Mouse (Mus musculus) small intestine, adult 2 months (tissue): ENCODE measurements around the gene Lin52. TPM values are rescaled to one million over a fixed set of nuclear protein-coding genes. Genes with fewer than 3 reads are reported as not detected.

ENCODE experiments used
- H3K27ac ChIP-seq: fragments of 200-500 bp; 2 replicates; pipeline ENCODE4 v1.5.1; 2012; ENCODE audit warnings: low read depth, low read length, control low read depth, inconsistent platforms; ENCODE audit not compliant: insufficient read depth
- H3K27me3 ChIP-seq: fragments of 200-500 bp; 2 replicates; pipeline ENCODE4 v1.6.1; 2012; ENCODE audit warnings: mild to moderate bottlenecking, moderate library complexity, low read length, inconsistent platforms; ENCODE audit not compliant: control insufficient read depth, insufficient read depth
- H3K36me3 ChIP-seq: fragments of 200-500 bp; 2 replicates; pipeline ENCODE4 v1.6.1; 2012; ENCODE audit warnings: mild to moderate bottlenecking, low read length, control low read depth, inconsistent platforms; ENCODE audit not compliant: control insufficient read depth, insufficient read depth
- H3K4me1 ChIP-seq: fragments of 200-500 bp; 2 replicates; pipeline ENCODE4 v1.6.1; 2012; ENCODE audit warnings: low read length, inconsistent platforms, mixed read lengths; ENCODE audit not compliant: control insufficient read depth, insufficient read depth, insufficient read length
- H3K4me3 ChIP-seq: fragments of 200-500 bp; 2 replicates; pipeline ENCODE4 v1.5.1; 2012; ENCODE audit warnings: low read depth, mild to moderate bottlenecking, control low read depth, inconsistent platforms, low read length, moderate library complexity
- CTCF ChIP-seq: fragments of 200-500 bp; IDR thresholded peaks from 2 replicates; pipeline ENCODE4 v1.5.1; 2012; ENCODE audit warnings: low read depth, mild to moderate bottlenecking, control low read depth, inconsistent platforms, low read length, moderate library complexity, mixed read lengths; ENCODE audit not compliant: insufficient replicate concordance, insufficient read length; ENCODE audit errors: extremely low read depth
- POLR2A ChIP-seq: fragments of 200-500 bp; IDR thresholded peaks from 2 replicates; pipeline ENCODE4 v1.6.1; 2012; ENCODE audit warnings: low read depth, mild to moderate bottlenecking, control low read depth, inconsistent platforms, low read length, moderate library complexity
- whole genome bisulfite sequencing: fragments of 180-500 bp; shearing (Covaris S2); methylation state at CpG from one replicate; pipeline ENCODE4 v1.1.7; 2018; 5-methylcytosine and 5-hydroxymethylcytosine counted together
- polyA plus RNA-seq: library from polyadenylated mRNA; depleted of rRNA; stranded (reverse); fragments of >200 nt; gene quantifications from 2 replicates; pipeline ENCODE4 v1.2.3, GENCODE M21; 2012

Lin52 gene
- polyA plus RNA-seq, 1 experiment = 3.2 TPM

DNA sequence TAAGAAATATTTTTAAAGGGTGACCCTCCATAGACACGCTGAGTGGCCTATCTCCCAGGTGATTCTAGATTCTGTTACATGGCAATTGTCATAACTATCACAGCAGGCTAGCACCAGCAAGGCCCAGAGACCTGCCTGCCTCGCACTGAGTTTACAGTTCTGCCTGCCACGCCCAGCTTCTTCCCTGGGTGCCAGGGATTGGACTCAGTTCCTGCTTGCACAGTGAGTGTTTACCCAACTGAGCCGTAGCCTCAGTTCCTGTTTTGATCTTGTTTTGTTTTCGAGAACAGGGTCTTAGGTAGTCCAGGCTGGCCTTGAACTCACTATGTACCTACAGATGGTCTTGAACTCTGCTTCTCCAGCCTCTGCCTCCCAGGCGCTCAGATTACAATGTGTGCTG, 116.4 kb downstream of the Lin52 start:
- TF ChIP-seq POLR2A (no peak), CTCF (no peak)
- H3K27me3 ChIP-seq = peaks cover 42% of the 10 kb centered on the region
- H3K4me3 ChIP-seq = no peak overlapping the region
- WGBS = 39% methylated on average over 6 of the region's 6 CpGs
- peaks cover 3% of the 10 kb centered on the region; the same call in 1 of the 2 replicates for H3K4me1 ChIP-seq
- no peak overlapping the region for H3K27ac ChIP-seq
- no peaks in the 10 kb centered on the region for H3K36me3 ChIP-seq

DNA sequence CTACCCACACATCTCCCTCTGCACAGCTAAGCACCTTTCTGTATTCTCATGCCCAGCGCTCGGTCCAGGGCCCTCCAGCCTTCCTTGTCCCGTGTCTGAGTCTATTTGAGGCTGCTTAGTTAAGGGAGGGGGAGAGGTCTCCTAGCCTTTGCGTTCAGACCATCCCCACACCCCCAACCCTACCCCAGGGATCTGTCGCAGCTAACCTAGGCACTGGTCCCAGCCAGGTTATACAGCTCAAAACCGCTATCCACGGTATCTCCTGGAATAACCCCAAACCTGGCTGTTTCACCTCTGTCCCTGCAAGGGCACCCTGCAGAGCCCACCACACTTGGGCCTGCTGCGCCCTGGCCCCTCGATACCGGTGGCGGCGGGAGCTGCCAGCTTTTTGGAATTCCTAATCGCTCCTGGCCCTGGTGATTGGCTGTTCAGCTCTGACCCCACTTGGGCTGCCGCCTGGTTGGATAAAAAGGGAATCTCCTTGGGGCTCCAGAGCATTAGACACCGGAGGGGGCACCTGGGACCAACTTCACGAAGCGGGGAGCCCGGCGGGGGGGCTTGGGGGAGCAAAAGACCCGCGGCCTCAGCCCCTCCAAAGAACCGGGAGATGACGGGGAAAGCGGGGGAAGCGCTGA, 118.2 kb downstream of the Lin52 start, which contains the start of gene Vsx2:
Gene Vsx2, plus strand, starts transcription at position 427 of the 635 bp plus-strand sequence.
- WGBS = 8% methylated on average over 25 of the region's 25 CpGs
- H3K36me3 ChIP-seq = no peaks in the 10 kb centered on the region
- H3K27me3 ChIP-seq = peaks cover 50% of the 10 kb centered on the region
- no peak within 1 kb of the TSS for H3K4me3 ChIP-seq
- no peak within 1 kb of the TSS for H3K27ac ChIP-seq
- no peak for TF ChIP-seq POLR2A
- TF ChIP-seq CTCF = no peak
- H3K4me1 ChIP-seq = peaks cover 3% of the 10 kb centered on the region; the same call in 1 of the 2 replicates

DNA sequence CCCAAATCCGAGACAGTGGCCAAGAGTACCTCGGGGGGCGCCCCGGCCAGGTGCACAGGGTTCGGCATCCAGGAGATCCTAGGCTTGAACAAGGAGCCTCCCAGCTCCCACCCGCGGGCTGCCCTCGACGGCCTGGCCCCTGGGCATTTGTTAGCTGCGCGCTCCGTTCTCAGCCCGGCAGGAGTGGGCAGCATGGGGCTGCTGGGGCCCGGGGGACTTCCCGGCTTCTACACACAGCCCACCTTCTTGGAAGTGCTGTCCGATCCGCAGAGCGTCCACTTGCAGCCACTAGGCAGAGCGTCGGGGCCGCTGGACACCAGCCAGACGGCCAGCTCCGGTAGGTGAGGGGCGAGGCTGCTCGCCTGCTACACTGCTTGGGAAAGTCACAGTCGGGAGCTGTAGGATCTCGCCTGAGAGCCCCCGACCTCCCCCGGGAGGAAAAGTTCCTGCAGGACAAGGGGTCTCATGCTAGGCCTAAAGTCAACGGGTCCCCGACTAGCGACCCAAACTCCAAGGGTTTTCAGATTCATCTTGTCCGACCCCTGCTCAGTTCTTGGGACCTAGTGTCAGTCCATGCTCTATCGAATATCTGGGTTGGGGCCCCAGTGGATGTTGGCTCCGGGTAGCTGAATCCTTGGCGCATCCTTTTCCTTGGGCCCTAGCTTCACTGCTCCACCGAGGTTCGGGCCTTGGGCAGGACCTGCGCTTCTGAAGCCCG, 118.9 kb downstream of the Lin52 start:
- peaks cover 50% of the 10 kb centered on the region for H3K27me3 ChIP-seq
- no peaks in the 10 kb centered on the region for H3K36me3 ChIP-seq
- peaks cover 3% of the 10 kb centered on the region; the same call in 1 of the 2 replicates for H3K4me1 ChIP-seq
- WGBS = 5% methylated on average over 40 of the region's 40 CpGs
- no peak overlapping the region for H3K4me3 ChIP-seq
- TF ChIP-seq CTCF (no peak), POLR2A (no peak)
- H3K27ac ChIP-seq = no peak overlapping the region

DNA sequence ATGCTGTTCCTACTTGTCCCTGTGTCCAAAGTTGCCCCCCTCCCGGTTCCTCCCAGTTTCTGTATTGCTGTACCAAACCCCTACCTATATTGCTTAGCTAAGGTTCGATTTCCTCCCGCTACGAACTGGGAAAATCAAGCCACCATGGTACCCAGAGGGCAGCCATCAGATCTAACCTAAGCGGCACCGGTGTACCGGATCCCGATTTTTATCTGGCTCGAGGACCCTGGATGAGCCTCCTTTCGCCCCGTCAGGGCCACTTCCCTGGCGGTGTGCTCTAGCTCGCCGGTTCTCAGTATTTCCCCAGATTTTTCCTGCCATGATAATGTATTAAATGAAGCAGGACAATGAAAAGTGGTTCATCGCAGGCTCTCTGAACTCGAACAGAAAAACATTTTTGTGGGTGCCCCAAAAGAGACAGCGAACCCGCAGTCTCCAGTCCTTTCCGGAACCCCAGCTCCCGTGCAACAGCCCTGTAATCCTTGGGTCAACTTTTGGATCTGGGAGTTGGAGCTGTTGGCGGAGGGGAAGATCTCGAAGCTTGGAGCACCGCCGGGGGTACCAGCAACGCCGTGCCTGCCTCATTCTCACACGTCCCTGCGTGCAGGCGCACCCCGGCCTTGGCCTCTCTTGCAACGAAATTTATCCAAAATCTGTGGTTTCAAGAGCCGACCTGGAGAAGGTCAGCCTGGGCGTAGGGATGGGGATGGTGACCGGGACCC, 119.6 kb downstream of the Lin52 start:
- peaks cover 50% of the 10 kb centered on the region for H3K27me3 ChIP-seq
- TF ChIP-seq CTCF = no peak
- no peak for TF ChIP-seq POLR2A
- H3K4me3 ChIP-seq = no peak overlapping the region
- WGBS = 6% methylated on average over 34 of the region's 34 CpGs
- no peaks in the 10 kb centered on the region for H3K36me3 ChIP-seq
- H3K27ac ChIP-seq = no peak overlapping the region
- H3K4me1 ChIP-seq = peaks cover 3% of the 10 kb centered on the region; the same call in 1 of the 2 replicates

DNA sequence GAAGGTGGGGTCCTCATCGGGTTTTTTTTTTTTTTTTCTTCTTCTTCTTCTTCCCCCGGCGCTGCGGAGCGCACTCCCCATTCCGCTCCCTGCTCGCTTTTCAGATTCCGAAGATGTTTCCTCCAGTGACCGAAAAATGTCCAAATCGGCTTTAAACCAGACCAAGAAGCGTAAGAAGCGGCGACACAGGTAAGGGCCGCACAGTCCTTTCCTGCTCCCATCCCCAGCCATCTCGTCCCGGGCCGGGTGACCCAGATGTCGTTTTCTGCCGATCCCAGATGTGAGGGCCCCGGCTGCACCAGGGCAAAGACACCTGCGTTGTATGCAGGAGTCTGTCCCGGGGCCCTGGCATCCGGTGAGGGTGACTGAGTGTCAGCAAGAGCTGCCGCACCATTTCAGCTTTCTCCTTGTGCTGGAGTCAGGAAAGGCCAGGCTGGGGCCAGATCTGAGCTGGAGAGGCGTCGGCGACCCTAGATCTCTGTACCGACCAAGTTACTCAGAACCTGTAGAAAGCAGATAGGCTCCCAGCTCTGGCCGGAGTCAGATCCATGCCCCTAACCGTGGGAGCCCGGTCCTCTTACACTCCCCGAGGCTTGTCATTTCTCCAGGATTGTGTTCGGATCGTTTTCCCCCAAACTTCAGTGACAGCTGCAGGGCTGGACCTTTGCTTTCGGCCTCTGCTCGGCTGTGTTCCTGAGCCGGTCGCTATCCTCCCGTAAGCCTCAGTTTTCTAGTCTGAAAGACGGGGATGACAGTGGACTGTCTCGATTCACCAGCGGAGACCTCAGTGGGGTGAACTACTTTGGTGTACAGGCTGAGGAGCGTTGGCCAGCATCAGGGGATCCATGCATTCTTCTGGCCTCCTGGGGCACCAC, 120.5 kb downstream of the Lin52 start:
- H3K36me3 ChIP-seq = no peaks in the 10 kb centered on the region
- TF ChIP-seq CTCF (no peak), POLR2A (no peak)
- 4% methylated on average over 43 of the region's 43 CpGs for WGBS
- no peak overlapping the region for H3K27ac ChIP-seq
- H3K27me3 ChIP-seq = peaks cover 50% of the 10 kb centered on the region
- H3K4me1 ChIP-seq = peaks cover 3% of the 10 kb centered on the region; the same call in 1 of the 2 replicates
- H3K4me3 ChIP-seq = no peak overlapping the region

DNA sequence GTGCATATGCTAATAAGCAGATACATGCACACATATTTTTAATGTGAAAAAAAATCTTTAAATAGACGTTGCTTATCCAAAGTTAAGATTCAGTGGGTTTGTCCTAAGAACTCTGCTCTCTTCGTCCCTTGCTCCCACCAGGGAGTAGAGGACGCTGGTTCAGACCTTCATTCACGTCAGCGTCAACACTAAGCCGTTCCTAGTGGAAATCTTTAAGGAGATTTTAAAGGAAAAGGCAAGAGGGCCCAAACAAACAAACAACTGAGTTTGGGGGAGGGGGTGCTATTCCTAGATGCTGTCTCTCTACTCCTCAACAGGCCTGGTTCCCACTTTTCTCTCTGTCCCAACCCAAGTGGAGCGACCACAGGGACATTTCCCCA, 121.1 kb downstream of the Lin52 start:
- TF ChIP-seq POLR2A (no peak), CTCF (no peak)
- Histone ChIP-seq H3K27me3 (peaks cover 50% of the 10 kb centered on the region), H3K4me3 (no peak overlapping the region), H3K4me1 (peaks cover 3% of the 10 kb centered on the region; the same call in 1 of the 2 replicates), H3K27ac (no peak overlapping the region), H3K36me3 (no peaks in the 10 kb centered on the region)
- WGBS = 13% methylated on average over 7 of the region's 7 CpGs
